Mouse (Mus musculus): ENCODE measurements at regions not wholly inside any gene's neighbourhood (a gene's known extent, or its start where the extent isn't known, plus 50 kb on each side); places are given as distances from the start of the nearest gene placed in this dataset.

- TF ChIP-seq GATA1 (IDR thresholded peaks at IDR 0.05; ENCODE audit: borderline replicate concordance, low read length), result no peak
- TF ChIP-seq FLI1 (IDR thresholded peaks at IDR 0.05; ENCODE audit: low read length), result no peak
Observed at GRCm38 (mm10) chr2:116807207-116807606, 71.3 kb upstream of the Tmco5 start.

Measured in megakaryocyte, embryonic 14.5 days (primary cell).